Mouse (Mus musculus) limb, embryonic 11.5 days (tissue): ENCODE data around the gene Mcm3ap. TPM values are rescaled to one million over a fixed set of nuclear protein-coding genes. Genes with fewer than 3 reads are reported as not detected.

Source experiments
- ATAC-seq: fragments of 200-750 bp; cut with Nextera tagmentation; 2 replicates; pipeline ENCODE4 v1.8.0; 2017; ENCODE audit warnings: low read depth; ENCODE audit not compliant: insufficient number of reproducible peaks, low FRiP score, low TSS enrichment
- DNase-seq: peaks from one replicate; pipeline ENCODE4 v3.0.0-alpha.2; 2015; ENCODE audit warnings: low spot score
- H3K27ac ChIP-seq: fragments of 300-500 bp; sonication (generic); replicated peaks from 2 replicates; pipeline ENCODE4 v1.5.1; 2014; ENCODE audit warnings: low read depth, mild to moderate bottlenecking, low read length
- H3K27me3 ChIP-seq: fragments of 300-500 bp; sonication (generic); 2 replicates; pipeline ENCODE4 v1.6.1; 2014; ENCODE audit warnings: mild to moderate bottlenecking, low read length, mixed read lengths; ENCODE audit not compliant: control insufficient read depth, insufficient read depth
- H3K36me3 ChIP-seq: fragments of 300-500 bp; sonication (generic); 2 replicates; pipeline ENCODE4 v1.6.1; 2014; ENCODE audit warnings: mild to moderate bottlenecking, low read length, moderate library complexity, mixed read lengths; ENCODE audit not compliant: control insufficient read depth, insufficient read depth
- H3K4me1 ChIP-seq: fragments of 300-500 bp; sonication (generic); 2 replicates; pipeline ENCODE4 v1.6.1; 2014; ENCODE audit warnings: low read length, mixed read lengths; ENCODE audit not compliant: control insufficient read depth, insufficient read depth
- H3K4me2 ChIP-seq: fragments of 300-500 bp; sonication (generic); 2 replicates; pipeline ENCODE4 v1.6.1; 2014; ENCODE audit warnings: low read depth, mild to moderate bottlenecking, moderate library complexity; ENCODE audit not compliant: severe bottlenecking
- H3K4me3 ChIP-seq: fragments of 300-500 bp; sonication (generic); 2 replicates; pipeline ENCODE4 v1.5.1; 2014; ENCODE audit warnings: low read depth, low read length
- H3K9ac ChIP-seq: fragments of 300-500 bp; sonication (generic); 2 replicates; pipeline ENCODE4 v1.6.1; 2014; ENCODE audit warnings: mild to moderate bottlenecking, low read length
- H3K9me3 ChIP-seq: fragments of 300-500 bp; sonication (generic); 2 replicates; pipeline ENCODE4 v1.6.1; 2016; ENCODE audit warnings: low read length; ENCODE audit not compliant: control insufficient read depth
- WGBS: fragments of 180-500 bp; shearing (Covaris S2); extraction: QIAGEN DNeasy Blood & Tissue Kit; methylation state at CpG from one replicate; pipeline ENCODE4 v1.1.7; 2014; 5-methylcytosine and 5-hydroxymethylcytosine counted together
- polyA plus RNA-seq: library from polyadenylated mRNA; unstranded; fragments of >200 nt; fragmentation: Nextera tagmentation; extraction: Ambion mirVana; gene quantifications from 2 replicates; pipeline ENCODE4 v1.2.1, GENCODE M21; 2014

Gene Mcm3ap
- polyA plus RNA-seq, 1 experiment from 2014 or later, result 70.2 TPM

DNA sequence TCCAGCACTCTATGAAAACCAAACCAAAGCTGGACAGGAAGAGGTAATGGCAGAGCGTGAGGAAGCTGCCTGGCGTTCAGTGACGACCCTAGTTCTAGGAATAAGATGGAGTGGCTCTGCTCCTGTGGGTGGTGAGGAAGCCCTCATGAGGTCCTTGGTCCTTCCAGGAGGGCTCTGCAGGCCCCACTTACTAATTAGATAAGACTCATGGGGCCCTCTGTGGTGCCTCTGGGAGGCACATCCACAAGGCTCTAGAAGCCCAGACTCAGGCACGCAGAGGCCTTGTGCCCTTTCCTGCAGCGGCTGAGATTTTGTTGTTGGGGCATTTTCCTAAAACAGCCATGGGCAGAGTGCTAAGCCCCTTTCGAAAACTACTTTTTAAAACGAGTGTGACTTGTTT is 37.1 kb downstream of the Mcm3ap start:
- Histone ChIP-seq H3K36me3 (peaks cover 40% of the 10 kb centered on the region), H3K9me3 (no peaks in the 10 kb centered on the region), H3K4me3 (no peak overlapping the region), H3K27ac (no peak overlapping the region), H3K9ac (no peak overlapping the region), H3K27me3 (no peaks in the 10 kb centered on the region), H3K4me1 (no peaks in the 10 kb centered on the region), H3K4me2 (no peak overlapping the region)
- WGBS, result 94% methylated on average over 7 of the region's 7 CpGs
- no peak for DNase-seq
- no peak for ATAC-seq

DNA sequence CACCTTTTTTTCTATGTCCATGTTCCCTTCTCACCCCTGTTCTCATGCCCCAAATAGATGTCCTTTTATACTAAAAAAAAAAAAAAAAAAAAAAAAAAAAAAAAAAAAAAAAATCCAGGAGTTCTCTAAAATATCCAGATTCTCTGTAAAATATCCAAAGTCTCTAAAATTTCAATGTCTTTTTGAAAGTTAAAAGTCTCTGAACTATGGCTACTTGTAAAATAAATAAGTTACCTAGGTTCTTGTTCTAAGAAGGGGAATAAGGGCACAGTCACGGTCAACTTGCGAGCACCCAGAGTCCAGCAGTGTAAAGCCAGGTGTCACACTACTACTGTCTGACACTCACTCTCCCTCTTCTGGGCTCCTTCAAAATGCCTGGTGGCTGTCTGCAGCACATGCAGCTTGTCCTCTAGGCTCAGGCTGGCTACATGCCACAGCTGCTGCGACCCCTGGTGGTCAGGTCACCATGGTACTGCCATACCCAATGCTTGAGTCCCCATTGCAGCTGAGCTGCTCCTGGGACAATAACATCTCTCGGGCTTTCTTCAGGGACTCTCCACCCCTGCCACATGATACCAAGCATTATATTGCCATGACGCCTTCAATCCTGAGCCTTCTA is 44.3 kb downstream of the Mcm3ap start:
- 47% methylated on average over 5 of the region's 5 CpGs for WGBS
- no peak overlapping the region for H3K9ac ChIP-seq
- H3K4me2 ChIP-seq, result no peak overlapping the region
- no peak overlapping the region for H3K27ac ChIP-seq
- ATAC-seq, result peak; percentile 76
- H3K27me3 ChIP-seq, result no peaks in the 10 kb centered on the region
- H3K9me3 ChIP-seq, result no peaks in the 10 kb centered on the region
- H3K4me1 ChIP-seq, result no peaks in the 10 kb centered on the region
- peaks cover 4% of the 10 kb centered on the region; the same call in 1 of the 2 replicates for H3K36me3 ChIP-seq
- no peak overlapping the region for H3K4me3 ChIP-seq
- DNase-seq, result peak; percentile 88

DNA sequence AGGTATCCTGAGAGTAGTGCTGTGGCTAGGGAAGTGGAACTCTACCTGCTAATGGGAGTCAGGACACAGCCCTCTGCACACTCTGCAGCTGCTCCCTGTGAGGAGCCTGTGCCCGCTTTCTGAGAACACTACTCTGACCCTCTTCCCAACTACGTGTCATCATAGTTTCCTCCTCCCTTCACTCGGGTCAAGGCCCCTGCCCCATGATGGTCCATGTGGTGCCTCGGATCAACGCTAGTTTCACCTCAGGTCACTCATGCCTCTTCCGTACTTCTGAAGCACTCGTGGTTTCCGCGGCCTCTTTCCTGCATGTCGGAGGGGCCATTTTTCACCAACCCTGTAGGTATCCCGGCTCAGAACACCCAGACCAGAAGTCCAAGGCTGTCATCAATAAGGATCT is 62.2 kb downstream of the Mcm3ap start:
- ATAC-seq (peak; percentile 63), DNase-seq (no peak)
- Histone ChIP-seq H3K4me2 (peak overlapping the region; percentile 89), H3K9me3 (no peaks in the 10 kb centered on the region), H3K27ac (no peak overlapping the region), H3K36me3 (peaks cover 4% of the 10 kb centered on the region), H3K27me3 (no peaks in the 10 kb centered on the region), H3K9ac (0 out of 2 replicates have a peak overlapping the region, but pooled peaks have one; percentile 41), H3K4me3 (peak overlapping the region; percentile 72), H3K4me1 (0 out of 2 replicates have a peak, but pooled peaks cover 3% of the 10 kb centered on the region)
- 3% methylated on average over 11 of the region's 11 CpGs for WGBS

DNA sequence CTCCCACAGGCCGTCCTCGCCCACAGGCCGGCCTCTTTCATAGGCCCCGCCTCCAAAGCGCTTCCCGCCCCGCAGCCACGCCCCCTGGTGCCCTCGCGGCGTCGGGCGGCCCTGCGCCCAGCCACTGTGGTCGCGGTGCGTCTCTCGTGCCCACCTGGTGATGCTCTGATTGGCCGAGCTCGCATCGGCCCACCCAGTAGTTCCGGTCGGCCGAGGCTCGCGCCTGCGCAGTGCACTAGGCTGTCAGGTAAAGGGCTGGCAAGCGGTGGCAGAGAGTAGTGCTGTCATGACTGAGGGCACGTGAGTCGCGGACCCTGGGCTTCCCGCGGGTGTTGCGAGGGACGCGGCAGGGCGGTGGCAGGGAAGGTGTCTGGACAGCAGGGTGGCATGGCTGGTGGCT is 62.6 kb downstream of the Mcm3ap start, which contains the start of gene Lss:
Gene Lss, plus strand, starts transcription at position 214 of the 400 bp plus-strand sequence.
- Histone ChIP-seq H3K27me3 (no peaks in the 10 kb centered on the region), H3K9ac (peak within 1 kb of the TSS; percentile 66)
- WGBS, result under 1% methylated on average over 35 of the region's 37 CpGs

DNA sequence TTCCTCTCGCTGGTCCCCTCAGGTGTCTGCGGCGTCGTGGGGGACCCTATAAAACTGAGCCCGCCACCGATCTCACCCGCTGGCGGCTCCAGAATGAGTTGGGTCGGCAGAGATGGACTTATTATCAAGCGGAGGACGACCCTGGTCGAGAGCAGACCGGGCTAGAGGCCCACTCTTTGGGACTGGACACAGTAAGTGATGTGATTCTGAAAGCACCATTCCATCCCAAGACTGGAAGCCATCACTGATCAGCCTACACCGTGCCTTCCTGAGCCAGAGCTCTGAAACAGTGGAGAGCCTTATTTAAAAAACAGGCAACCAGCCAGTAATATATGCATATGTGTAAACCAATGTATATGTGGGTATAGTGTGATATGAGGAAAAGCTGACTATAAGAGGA is 63.1 kb downstream of the Mcm3ap start:
- Histone ChIP-seq H3K36me3 (peaks cover 4% of the 10 kb centered on the region), H3K4me3 (peak overlapping the region; percentile 72), H3K27ac (peak overlapping the region; percentile 30; the same call in 1 of the 2 replicates), H3K4me2 (peak overlapping the region; percentile 89), H3K4me1 (0 out of 2 replicates have a peak, but pooled peaks cover 3% of the 10 kb centered on the region), H3K9me3 (no peaks in the 10 kb centered on the region), H3K9ac (peak overlapping the region; percentile 66), H3K27me3 (no peaks in the 10 kb centered on the region)
- WGBS, result 2% methylated on average over 14 of the region's 14 CpGs
- no peak for ATAC-seq
- no peak for DNase-seq

More for the DNA sequence above, 62.6 kb downstream of the Mcm3ap start, which contains the start of gene Lss:
- ATAC-seq (peak; percentile 99), DNase-seq (peak; percentile 98)
- 0 out of 2 replicates have a peak, but pooled peaks cover 3% of the 10 kb centered on the region for H3K4me1 ChIP-seq
- peak within 1 kb of the TSS; percentile 72 for H3K4me3 ChIP-seq
- peak within 1 kb of the TSS; percentile 30; the same call in 1 of the 2 replicates for H3K27ac ChIP-seq
- H3K4me2 ChIP-seq, result peak within 1 kb of the TSS; percentile 89
- no peaks in the 10 kb centered on the region for H3K9me3 ChIP-seq
- peaks cover 4% of the 10 kb centered on the region for H3K36me3 ChIP-seq

DNA sequence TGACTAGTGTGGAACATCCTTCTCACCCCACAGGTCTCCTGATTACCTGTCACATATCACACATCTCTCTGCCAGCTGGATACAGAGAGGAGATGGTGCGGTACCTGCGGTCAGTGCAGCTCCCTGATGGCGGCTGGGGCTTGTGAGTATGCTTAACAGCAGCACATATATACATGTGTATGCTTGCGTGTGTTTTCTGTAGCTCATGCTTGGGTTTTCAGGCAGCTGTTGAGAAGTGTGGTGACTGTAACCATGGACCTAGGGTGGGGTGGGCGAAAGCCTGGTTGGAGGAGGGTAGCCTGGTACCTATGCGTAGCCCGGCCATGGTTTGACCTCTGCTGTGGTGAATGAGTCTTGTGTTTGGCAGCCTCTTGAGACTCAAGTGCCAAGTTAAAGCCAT is 66.8 kb downstream of the Mcm3ap start:
- ATAC-seq, result no peak

DNA sequence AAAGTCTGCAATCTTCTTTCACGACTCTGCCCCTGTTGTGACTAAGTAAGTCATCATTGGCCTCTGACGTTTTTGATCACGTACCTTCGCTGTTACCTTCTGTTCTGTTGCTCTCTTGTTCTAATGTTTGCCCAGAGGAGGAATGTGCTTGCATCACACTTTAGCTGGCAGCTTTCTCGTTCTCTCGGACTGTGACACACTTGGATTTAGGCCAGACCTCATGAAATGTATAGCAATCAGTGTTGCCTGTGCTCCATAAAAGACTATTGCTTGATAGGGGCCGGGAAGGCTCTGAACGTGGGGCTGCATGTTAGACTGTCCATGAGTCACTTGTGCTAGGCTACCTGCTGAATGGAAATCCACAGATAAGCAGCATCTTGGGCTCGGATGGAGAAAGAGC is 68.9 kb downstream of the Mcm3ap start:
- Histone ChIP-seq H3K9me3 (no peaks in the 10 kb centered on the region), H3K4me3 (no peak overlapping the region), H3K27me3 (no peaks in the 10 kb centered on the region), H3K27ac (no peak overlapping the region), H3K36me3 (peaks cover 27% of the 10 kb centered on the region), H3K9ac (no peak overlapping the region), H3K4me1 (no peaks in the 10 kb centered on the region), H3K4me2 (no peak overlapping the region)
- DNase-seq (no peak), ATAC-seq (no peak)
- 90% methylated on average over 9 of the region's 9 CpGs for WGBS

More for the DNA sequence above, 66.8 kb downstream of the Mcm3ap start:
- Histone ChIP-seq H3K4me1 (0 out of 2 replicates have a peak, but pooled peaks cover 3% of the 10 kb centered on the region), H3K36me3 (peaks cover 17% of the 10 kb centered on the region), H3K27ac (no peak overlapping the region), H3K4me2 (no peak overlapping the region), H3K9ac (no peak overlapping the region), H3K9me3 (no peaks in the 10 kb centered on the region), H3K27me3 (no peaks in the 10 kb centered on the region), H3K4me3 (no peak overlapping the region)
- no peak for DNase-seq
- over 99% methylated on average over 7 of the region's 7 CpGs for WGBS

DNA sequence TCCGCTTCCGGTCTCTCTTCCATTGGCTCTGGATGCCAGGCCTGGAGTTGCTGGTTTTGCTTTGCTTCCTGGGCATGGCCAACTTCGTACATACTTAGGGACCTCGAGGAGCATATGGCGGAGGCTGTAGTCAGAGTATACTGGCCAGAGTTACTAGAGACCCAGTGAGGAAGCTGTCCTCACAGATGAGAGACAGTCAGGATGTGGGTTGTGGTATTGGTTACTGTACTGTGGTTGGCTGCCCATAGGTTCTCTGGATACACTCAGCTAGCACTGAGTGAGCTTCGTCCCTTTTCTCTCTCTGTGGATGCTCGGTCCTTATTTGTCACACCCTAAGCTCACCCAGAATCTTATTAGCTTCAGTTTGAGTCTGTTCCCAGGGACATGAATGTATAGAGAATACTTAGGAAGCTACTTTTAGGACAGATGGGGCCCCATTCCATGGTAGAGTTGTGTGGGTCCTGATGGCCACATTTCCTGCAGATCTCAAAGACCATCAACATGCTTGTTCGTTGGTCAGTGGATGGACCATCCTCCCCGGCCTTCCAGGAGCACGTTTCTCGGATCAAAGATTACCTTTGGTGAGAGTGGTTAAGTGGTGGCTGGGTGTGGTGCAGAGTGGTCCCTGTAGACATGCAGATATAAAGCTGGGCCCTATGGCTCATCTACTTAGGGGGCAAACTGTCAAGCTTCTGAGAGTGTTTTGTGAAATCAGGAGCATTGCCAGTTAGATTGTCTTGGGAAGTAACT is 72.8 kb downstream of the Mcm3ap start:
- no peaks in the 10 kb centered on the region for H3K4me1 ChIP-seq
- WGBS, result 90% methylated on average over 11 of the region's 11 CpGs
- H3K9me3 ChIP-seq, result no peaks in the 10 kb centered on the region
- H3K27ac ChIP-seq, result no peak overlapping the region
- ATAC-seq (no peak), DNase-seq (no peak)
- H3K9ac ChIP-seq, result no peak overlapping the region
- H3K4me2 ChIP-seq, result no peak overlapping the region
- no peak overlapping the region for H3K4me3 ChIP-seq
- no peaks in the 10 kb centered on the region for H3K27me3 ChIP-seq
- H3K36me3 ChIP-seq, result peaks cover 31% of the 10 kb centered on the region
